ENCODE assay signal across 11 mouse cellular contexts in genomic region chr10:108979660-108980059, GRCm38 (mm10). TPM values are rescaled to one million over a fixed set of nuclear protein-coding genes. Genes with fewer than 3 reads are reported as not detected.
DNase-seq lines count a peak whose midpoint lies in the region; ATAC-seq and TF ChIP-seq lines count a peak whose summit lies in the region.
"Had no signal": no experiment of that assay in that cellular context is flagged by ENCODE, and none has a peak within 500 bp of the region (broad histone marks: within the 10 kb centered on the region; RNA-seq: fewer than 3 reads in every experiment).

No protein-coding gene starts in this region.

- peaks cover 5% of the 10 kb centered on the region; the same call in 1 of the 2 replicates for H3K4me1 ChIP-seq in midbrain, embryonic 12.5 days
- 0 out of 2 replicates have a peak, but pooled peaks cover 4% of the 10 kb centered on the region for H3K4me1 ChIP-seq in midbrain, embryonic 10.5 days
- no peaks in the 10 kb centered on the region for H3K4me1 ChIP-seq in midbrain, postnatal 0 days (ENCODE audit: insufficient read depth, low read length)

- H3K27me3 ChIP-seq in midbrain, embryonic 12.5 days: no peaks in the 10 kb centered on the region
- no peaks in the 10 kb centered on the region for H3K27me3 ChIP-seq in midbrain, embryonic 10.5 days (ENCODE audit: low read depth, poor library complexity, severe bottlenecking)
- H3K27me3 ChIP-seq in midbrain, postnatal 0 days (ENCODE audit: insufficient read depth, low read length): no peaks in the 10 kb centered on the region

- H3K4me2 ChIP-seq in midbrain, embryonic 12.5 days (replicated peaks): no peak overlapping the region
- no peak overlapping the region for H3K4me2 ChIP-seq in midbrain, postnatal 0 days (ENCODE audit: low read depth, low read length, poor library complexity, severe bottlenecking)

- H3K9me3 ChIP-seq in midbrain, embryonic 12.5 days: no peaks in the 10 kb centered on the region
- no peaks in the 10 kb centered on the region for H3K9me3 ChIP-seq in midbrain, embryonic 10.5 days (replicated peaks)
- H3K9me3 ChIP-seq in midbrain, postnatal 0 days (ENCODE audit: low read length): no peaks in the 10 kb centered on the region

- H3K4me3 ChIP-seq in midbrain, embryonic 12.5 days: no peak overlapping the region
- H3K4me3 ChIP-seq in midbrain, embryonic 10.5 days: no peak overlapping the region
- H3K4me3 ChIP-seq in midbrain, postnatal 0 days (ENCODE audit: low read depth, low read length): no peak overlapping the region
- H3K4me3 ChIP-seq: erythroblast, embryonic 14.5 days had no signal

- H3K27ac ChIP-seq in midbrain, embryonic 12.5 days (replicated peaks): 0 out of 2 replicates have a peak overlapping the region, but pooled peaks have one; percentile 27
- no peak overlapping the region for H3K27ac ChIP-seq in midbrain, embryonic 10.5 days (replicated peaks)
- H3K27ac ChIP-seq in midbrain, postnatal 0 days (ENCODE audit: low read depth, low read length): no peak overlapping the region
- H3K27ac ChIP-seq: macrophage had no signal

- H3K9ac ChIP-seq in midbrain, embryonic 12.5 days (replicated peaks): no peak overlapping the region
- no peak overlapping the region for H3K9ac ChIP-seq in midbrain, postnatal 0 days (replicated peaks; ENCODE audit: low read length, poor library complexity, severe bottlenecking)

- peak; percentile 66; the same call in 1 of the 2 replicates for ATAC-seq in midbrain, embryonic 12.5 days (ENCODE audit: low FRiP score, low read depth)
- ATAC-seq in midbrain, postnatal 0 days (ENCODE audit: low FRiP score): 0 out of 2 replicates have a peak, but pooled peaks have one; percentile 38

- TF ChIP-seq CTCF in midbrain, postnatal 0 days (IDR thresholded peaks at IDR 0.05): no peak

- no peaks in the 10 kb centered on the region for H3K36me3 ChIP-seq in midbrain, embryonic 12.5 days
- no peaks in the 10 kb centered on the region for H3K36me3 ChIP-seq in midbrain, embryonic 10.5 days
- no peaks in the 10 kb centered on the region for H3K36me3 ChIP-seq in midbrain, postnatal 0 days (ENCODE audit: insufficient read depth, low read length)

- 39% methylated on average over 6 of the region's 6 CpGs for WGBS in midbrain, embryonic 12.5 days
- WGBS in midbrain, embryonic 10.5 days: 67% methylated on average over 6 of the region's 6 CpGs
- WGBS in midbrain, postnatal 0 days: 19% methylated on average over 6 of the region's 6 CpGs

- no peak for DNase-seq in midbrain, embryonic 10.5 days (ENCODE audit: low spot score)
- peak; percentile 95 for DNase-seq in cerebellum, postnatal 10 days
- peak; percentile 2 to 26 for DNase-seq in heart, adult 9 months (ENCODE audit: low spot score in 2 of 2)
- peak; percentile 74 to 84 for DNase-seq in layer of hippocampus, postnatal 10 days (ENCODE audit: low spot score in 2 of 2)
- DNase-seq in midbrain, postnatal 0 days (ENCODE audit: low spot score): peak; percentile 94
- DNase-seq in thymus, postnatal 14 days: no peak
- DNase-seq in thymus, postnatal 36 days: no peak

RNA-seq across cellular contexts. Expression of gene Syt1, which starts 31.1 kb away (rescaled TPM):
- polyA plus RNA-seq in midbrain, embryonic 12.5 days (2016; fragmentation: Nextera tagmentation; extraction: Ambion mirVana): 34.1 and 37.3 TPM in 2 replicates
- 5.0 and 10.3 TPM in 2 replicates for polyA plus RNA-seq in midbrain, embryonic 10.5 days (2016; fragmentation: Nextera tagmentation; extraction: Ambion mirVana)
- 100 to 1,000 TPM; 629 to 667 TPM for total RNA-seq in layer of hippocampus, postnatal 10 days (2021)
- 111 and 123 TPM in 2 replicates for total RNA-seq in midbrain, postnatal 0 days (2014; rRNA removed)
- polyA plus RNA-seq in midbrain, postnatal 0 days (2015; fragmentation: Nextera tagmentation; extraction: Ambion mirVana): 134 and 141 TPM in 2 replicates
- total RNA-seq: MEL had no signal
- polyA plus RNA-seq: erythroblast, embryonic 14.5 days; macrophage had no signal

Comparison
In these comparisons a context has a peak if more than half of its experiments do, and no peak if none do; other contexts are left out.
1. DNase-seq: peak in cerebellum, postnatal 10 days (2 of 2), heart, adult 9 months (2 of 2), layer of hippocampus, postnatal 10 days (2 of 2) and midbrain, postnatal 0 days (single experiment); none in midbrain, embryonic 10.5 days (single experiment), thymus, postnatal 14 days (single experiment) and thymus, postnatal 36 days (0 of 2).